Mouse (Mus musculus) yolk sac, embryonic 10.5 days (tissue): ENCODE results near the gene Nsun4.

ENCODE experiments used
- DNase-seq: peaks from one replicate; pipeline ENCODE4 v3.0.0-alpha.2; 2017; ENCODE audit warnings: low spot score

Nsun4 gene

DNA sequence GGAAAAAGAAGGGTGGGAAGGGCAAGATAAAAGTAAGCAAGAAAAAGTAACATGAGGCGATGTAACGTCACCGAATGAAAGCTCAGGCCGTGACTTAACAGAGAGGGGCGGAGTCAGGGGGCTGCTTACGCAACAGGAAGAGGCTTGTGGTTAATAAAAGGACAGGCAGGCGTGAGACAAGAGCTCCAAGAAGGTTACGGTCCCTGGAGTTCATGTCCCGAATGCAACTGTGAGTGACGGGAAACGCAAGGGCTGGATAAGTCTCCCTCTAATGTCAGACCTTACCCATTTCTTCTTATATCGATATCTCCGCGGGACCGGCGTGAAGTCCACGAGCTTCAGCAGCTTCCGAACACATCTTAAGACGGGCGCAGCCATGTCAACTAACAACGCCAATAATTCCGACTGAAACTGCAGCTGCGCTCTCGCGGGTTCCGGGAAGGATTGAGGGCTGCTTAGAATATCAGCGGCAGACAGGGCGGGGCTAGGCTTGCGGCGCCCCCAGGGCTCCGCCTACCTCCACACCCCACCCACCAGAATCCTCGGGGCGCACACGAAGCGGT, at the start of gene Nsun4:
Gene Nsun4 (minus strand): TSS at position 478 of the 563 bp plus-strand sequence.
- DNase-seq, result peak; percentile 94

DNA sequence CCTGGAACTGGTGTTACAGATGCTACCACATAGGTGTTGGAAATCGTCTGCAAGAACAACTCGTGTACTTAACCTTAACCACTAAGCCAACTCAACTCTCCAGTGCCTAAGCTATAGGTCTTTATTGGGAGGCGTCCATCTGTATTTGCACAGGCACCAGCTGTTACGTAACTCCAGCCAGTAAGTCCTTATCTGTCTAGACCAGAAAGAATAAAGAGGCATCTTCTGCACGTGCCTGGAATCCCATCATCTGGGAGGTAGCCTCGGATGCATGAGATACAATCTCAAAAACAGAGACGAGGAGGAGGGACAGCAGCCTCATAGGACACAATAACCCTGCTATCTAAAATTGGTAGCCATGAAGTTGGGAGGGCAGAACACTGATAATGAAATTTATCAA, 47.3 kb upstream of the Nsun4 start:
- DNase-seq, result peak; percentile 40

DNA sequence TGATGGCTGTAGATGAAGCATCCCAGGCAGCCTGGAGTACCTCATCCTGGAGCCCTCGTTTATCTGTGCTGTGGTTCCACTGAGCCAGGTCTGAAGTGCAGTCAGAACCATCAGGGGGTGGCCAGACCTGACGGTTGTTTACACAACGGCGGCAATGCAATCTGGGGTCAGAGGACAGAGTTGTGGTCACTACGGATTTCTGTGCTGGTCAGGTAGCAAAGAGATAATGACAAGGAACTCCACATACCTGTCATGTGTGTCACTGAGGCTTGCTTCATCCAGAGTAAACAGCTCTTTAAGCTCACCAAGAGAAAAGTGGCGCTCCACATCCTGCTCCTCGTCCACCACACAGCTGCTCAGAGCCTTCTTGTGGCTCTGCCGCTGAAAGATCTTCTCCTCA, 43.5 kb upstream of the Nsun4 start:
- DNase-seq, result peak; percentile 88

DNA sequence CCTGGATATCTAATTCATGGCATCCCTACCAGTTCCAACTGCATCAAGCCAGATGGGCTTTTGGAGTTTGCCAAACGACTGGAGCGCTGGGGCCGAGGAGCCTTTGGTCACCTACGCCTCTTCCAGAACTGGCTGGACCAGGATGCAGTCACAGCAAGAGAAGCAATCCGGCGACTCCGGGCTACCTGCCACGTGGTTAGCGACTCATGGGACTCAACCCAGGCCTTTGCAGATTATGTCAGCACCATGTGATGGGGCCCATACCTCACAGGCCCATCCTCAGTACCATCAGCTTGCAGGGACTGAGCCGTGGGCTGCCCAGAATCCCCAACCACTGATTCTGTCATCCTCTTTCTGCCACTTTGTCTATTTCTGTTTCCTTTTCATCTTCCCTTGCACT, 42.6 kb upstream of the Nsun4 start:
- no peak for DNase-seq

DNA sequence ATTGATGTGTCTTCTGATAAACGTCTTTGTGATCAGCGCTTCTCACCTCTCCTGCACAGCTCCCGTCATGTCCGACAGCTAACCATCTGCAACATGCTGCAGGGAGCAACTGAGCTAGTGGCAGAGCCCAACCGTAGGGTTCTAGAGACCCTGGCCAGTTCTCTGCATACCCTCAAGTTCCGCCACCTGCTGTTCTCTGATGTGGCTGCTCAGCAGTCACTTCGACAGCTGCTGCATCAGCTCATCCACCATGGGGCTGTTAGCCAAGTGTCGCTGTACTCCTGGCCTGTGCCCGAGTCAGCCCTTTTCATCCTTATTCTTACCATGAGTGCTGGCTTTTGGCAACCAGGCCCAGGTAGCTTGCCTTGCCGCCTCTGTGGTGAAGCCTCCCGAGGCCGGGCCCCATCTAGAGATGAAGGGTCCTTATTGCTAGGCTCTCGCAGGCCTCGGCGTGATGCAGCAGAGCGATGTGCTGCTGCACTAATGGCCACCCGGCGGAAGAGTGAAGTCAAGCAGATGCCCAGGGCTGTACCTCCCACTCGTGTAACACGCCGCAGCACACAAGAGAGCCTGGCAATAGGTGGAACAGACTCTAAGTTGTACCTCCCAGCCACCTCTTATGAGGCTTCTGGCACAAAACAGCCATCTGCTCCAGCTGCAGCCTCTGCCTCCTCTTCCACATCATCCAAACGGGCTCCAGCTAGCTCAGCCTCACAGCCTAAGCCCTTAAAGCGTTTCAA, 35.0 kb upstream of the Nsun4 start:
- no peak for DNase-seq

DNA sequence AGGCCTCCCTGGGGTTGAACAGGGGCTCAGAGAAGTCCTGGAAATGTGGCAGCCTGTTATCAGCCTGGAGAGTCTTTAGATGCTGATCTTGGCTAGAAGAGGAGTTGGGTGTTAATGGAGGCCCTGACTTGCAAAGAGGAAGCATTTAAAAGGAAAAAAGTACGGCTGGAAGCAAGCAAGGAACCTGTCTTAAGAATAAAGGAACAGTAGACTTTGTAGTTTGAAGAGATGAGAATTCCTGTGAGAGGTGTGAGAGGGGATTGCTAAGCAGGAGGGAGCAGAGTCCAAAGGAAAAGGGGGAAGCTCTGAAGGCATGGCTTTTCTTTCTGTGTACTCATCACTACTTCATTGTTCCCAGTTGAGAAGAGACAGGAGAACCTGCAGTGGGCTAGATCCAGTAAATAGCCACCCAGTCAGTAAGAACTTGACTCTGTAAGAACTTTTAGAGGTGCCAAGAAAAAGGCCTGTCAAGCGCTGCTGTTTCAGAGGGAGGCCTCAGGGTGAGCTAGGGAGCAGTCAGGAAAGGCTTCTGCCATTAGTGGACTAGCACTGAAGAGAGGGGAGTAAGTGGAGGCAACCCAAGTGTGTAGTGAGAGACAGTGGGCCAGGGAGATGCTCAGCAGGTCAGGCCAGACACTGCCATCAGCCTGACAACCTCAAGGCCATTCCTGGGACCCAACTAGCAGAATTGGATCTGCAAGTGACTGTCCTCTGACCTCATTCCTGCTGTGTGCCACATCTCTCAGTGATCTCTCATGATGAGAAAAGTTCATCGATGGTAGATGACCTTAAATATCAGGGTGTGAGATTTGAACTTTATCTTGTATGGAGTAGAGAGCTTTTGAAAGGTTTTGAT, 23.8 kb upstream of the Nsun4 start:
- peak; percentile 64 for DNase-seq

DNA sequence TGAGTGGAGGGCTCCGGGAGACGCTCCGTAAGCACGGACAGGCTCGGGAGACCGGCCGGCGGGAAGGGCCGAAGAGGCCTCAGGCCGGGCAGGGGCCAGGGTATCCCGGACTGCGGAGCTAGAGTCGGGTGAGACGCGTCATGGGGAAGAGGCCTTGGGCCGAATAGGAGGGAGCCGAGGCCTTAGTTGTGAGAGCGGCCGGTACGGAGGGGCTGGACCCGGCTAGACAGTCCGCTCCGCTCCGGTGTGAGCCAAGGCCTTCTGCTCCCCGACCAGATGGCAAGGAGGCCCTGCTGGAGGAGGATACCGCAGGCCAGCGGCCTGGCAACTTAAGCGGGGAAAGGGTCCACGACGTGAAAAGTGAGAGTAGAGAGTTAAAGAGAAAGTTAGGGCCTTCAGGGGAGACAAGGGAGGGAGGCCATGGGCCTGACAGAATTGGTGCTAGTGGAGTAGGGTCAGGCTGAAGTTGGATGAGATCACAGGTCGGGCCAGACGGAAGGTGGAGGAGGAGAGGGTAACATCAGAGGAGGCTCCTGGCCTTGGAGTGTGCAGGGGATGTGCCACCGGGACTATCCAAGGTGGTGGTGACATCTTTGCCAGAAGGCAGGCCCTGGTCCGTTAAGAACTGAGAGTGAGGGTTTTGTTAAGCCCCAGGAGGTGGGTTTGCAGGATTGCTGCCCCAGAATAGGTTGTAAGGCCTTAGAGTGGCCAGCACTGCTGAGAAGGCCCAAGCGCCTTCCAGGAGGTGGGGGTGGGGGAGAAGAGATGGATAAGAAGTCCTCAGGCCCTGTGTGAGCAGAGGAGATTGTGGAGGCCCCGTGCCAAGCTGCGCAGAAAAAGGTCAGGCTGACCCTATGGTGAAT, 22.9 kb upstream of the Nsun4 start:
- DNase-seq, result peak; percentile 67

DNA sequence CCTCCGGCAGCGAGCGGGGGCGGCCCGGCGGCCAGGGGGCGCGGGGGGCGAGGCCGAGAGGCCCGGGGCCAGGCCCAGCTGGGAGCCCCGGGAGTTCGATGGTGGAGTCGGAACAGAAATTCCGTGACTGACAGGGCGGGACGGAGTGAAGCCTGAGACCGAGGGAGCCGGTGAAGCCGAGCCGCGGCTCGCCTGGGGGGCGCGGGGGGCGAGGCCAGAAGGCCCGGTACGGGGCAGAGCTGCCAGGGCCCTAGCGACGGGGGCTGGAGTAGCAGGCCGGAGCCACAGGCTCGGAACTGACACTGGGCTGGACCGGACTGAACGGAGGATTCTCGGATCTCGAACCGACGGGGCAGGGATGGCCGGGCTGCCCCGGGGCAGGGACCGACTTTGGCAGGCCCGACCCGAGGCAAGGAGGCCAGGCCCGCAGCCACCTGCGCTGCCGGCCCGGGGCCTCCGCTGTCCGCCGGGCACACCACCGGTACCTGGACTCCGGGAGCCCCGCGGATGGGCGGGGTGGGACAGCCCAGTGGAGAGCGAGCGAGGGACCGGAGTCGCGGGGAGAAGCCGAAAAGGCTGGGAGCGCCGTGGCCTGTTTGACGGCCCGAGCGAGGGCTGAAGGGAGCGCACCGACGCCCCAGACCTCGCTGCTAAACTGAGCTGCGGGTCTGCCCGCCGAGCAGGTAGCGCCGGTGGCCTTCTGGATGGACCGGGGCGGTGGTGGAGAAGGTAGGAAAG, 22.1 kb upstream of the Nsun4 start:
- peak; percentile 79 for DNase-seq

DNA sequence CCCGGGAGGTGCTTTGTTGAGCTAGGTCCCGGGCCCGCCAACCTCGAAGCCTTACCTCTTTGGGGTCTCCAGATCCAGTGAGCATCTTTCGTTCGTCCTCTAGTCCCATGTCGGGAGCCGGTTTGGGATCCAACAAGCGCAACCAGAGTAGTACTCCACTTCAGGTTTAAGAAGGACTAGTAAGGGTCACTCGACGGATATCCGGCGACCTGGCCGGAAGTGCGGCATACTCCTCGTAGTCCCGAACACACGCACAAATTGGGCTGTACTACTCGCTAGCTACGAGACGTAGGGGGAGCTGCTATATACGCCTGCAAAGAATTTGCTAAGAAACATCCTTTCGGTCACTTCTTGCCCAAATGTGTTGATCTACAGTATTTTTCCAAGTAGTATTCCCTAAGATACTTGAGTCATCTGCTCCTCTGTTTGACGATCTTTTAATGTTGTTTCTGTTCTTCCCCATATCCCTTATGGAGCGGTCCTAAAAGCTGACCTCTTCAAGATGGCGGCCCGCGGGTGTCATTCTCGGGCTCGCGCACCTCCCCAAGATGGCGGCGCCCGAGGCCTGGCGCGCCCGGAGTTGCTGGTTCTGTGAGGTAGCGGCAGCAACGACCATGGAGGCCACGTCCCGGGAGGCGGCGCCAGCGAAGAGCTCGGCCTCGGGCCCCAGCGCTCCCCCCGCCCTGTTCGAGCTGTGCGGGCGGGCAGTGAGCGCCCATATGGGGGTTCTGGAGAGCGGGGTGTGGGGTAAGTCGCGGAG, 21.4 kb upstream of the Nsun4 start, which contains the start of the genes Uqcrh and Lrrc41:
Gene Uqcrh (minus strand): TSS at position 211 of the 760 bp plus-strand sequence.
Gene Lrrc41 (plus strand): TSS at position 409 of the 760 bp plus-strand sequence.
- peak; percentile 94 for DNase-seq

DNA sequence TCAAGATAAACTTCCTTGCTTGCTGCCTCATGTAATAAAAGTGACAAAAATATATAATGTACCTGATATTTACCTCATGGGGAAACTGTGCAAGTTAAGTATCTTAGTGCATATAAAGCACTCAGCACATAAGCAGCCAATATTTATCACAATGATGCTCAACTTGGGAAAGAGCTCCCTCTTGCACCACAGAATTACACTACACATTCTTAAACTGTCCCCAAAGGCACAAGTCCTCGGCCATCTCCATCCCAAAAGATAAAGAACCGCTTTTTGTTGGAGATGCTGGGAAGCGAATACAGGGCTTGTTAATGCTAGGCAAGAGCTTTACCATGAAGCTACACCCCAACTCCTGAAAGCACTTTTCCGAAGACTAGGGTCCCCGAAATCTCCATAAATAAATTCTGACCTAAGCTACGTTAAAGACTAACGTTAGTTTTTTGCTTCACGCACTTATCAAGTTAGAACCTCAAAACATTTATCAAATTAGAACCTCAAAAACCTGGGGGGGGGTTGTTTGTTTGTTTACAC, 20.5 kb upstream of the Nsun4 start:
- peak; percentile 30 for DNase-seq

DNA sequence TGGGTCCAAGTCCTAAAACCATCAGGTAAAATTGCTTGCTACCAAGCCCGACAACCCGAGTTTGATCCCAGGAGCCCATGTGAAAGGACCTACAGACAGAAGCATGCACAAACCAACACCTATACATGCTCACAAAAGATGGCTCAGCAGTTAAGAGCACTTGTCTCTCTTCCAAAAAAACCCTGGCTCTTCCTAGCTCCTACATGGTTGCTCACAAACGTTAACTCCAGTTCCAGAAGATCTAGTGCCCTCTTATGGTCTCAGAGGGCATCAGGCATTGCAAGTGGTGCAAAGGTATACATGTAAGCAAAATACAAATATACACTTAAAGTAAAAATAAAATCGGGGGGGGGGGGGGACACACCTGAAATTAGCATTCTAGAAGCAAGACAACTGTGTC, 19.5 kb upstream of the Nsun4 start:
- no peak for DNase-seq

DNA sequence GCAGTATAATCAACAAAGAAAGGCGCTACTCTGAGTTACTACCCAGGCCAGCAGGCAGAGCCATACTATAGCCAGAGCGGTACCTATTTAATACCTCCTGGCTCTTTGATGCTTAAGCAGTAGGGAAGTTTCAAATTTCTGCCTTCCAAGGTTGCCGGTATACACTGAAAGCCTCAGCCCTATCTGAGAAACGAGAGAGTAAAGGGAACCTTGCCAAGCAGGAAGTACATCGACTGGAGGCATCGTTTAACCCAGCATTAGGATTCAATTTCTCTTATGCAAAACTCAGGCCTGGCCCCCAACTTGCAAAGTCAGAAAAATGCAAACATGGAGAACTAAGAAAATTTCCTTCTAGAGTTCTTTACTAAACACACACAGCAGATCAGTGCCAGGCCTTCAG, 16.4 kb upstream of the Nsun4 start:
- no peak for DNase-seq

DNA sequence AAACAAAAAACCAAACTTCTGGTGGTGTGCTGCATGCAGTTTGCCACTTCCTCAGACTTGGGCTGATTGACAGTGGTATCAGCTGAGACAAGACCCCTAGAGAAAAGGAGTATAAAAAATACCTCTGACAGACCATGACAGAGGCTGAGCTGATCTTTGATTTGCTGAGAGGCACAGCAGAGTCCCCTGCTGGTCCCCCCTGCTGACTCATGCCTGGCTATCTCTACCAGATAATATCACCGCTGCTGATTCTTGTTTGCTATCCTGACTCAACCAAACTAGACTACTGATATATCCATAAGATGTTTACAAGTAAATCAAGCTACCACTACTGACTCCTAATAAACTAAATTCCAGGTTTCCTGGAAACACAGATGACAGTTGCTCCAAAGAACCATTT, 10.2 kb upstream of the Nsun4 start:
- DNase-seq, result no peak

DNA sequence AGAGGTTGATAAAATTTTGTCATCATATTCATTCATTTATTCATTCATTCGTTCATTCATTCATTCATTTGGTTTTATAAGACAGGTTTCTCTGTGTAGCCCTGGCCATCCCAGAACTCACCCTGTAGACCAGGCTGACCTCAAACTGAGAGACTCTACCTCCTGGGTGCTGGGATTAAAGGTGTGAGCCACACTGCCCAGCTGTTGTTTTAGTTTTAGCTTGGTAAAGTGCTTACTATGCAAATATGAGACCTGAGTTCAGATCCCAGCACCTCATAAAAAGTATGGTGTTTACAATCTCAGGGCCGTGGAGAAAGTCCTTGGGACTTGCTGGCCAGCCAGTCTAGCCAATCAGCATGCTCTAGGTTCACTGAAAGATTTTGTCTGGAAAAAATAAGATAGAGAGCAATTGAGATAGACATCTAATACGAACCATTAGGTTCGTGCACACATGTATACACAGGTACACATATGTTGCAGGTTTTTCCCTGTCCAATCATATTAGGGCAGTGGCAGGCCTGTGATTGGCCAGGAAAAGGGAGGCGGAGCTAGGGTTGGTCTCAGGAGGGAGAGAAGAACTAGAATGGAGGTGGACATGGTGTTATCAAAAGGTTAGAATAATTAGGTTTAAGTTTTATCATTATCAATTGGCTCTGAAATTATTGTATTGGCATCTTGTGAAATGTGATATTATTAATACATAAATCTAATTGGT, 5.5 kb upstream of the Nsun4 start:
- DNase-seq, result no peak

DNA sequence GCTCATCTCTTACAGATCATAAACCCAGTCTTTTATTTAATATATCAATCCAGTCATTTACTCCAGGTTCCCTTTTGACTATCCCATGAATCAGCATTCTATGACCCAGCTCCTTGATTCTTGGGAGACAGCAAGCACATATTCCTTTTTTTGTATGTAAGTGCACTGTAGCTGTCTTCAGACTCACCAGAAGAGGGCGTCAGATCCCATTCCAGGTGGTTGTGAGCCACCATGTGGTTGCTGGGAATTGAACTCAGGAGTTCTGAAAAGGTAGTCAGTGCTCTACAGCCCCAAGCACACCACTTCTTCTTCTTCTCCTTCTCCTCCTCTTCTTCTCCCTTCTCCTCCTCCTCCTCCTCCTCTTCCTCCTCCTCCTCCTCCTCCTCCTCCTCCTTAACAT, 3.9 kb upstream of the Nsun4 start:
- DNase-seq, result no peak

DNA sequence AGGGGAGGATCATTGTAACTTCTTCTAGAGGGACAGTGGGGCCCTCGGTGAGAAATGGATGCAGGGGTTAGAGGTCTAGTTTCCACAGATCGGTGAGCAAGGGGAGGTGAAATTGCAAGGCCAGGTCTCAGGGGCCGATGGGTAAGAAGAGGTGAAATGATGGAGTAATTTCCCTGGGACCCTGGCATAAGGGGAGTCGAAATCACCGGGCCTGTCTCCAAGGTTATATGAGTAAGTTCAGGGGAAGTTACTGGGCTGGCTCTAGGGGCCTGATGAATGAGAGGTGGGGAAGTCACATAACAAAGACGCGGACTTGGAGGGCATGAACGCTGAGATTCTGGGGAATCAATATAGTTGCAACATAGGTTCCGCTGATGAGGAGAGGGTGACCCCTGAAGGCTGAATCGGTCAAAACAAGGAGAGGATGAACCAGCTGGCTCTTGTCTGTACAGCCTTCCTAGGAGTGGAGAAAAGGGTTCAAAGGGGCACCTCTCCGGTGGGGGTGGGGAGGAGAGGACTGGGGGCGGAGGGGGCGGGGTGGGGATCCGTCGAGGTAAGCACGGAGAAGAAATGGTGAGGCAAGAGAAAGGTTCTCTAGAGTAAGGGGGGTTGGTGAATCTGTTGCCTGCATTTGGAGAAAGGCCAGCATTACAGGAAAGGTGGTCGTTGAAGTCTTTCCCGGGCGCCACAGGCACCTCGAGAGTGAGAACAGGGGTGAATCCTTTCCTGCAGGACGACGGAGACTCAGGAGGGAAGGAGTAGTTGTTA, 966 bp downstream of the Nsun4 start:
- DNase-seq, result peak; percentile 83

DNA sequence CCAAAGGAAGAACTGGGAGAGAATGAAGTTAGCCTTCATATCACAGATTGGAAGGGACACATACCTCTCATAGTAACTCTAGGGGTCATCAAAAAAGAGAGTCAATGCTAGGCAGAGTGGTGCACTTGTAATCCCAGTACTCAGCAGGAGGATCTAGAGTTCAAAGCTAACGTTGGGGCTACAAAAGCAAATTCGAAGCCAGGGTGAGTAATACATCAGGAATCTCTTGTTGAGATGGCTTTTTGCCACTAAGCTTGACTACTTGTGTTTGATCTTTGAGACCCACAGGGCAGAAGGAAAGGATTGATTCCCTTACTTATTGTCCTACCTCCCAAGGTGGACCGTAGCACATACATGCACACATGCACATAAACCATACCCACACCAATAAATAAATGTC, 4.5 kb downstream of the Nsun4 start:
- no peak for DNase-seq

DNA sequence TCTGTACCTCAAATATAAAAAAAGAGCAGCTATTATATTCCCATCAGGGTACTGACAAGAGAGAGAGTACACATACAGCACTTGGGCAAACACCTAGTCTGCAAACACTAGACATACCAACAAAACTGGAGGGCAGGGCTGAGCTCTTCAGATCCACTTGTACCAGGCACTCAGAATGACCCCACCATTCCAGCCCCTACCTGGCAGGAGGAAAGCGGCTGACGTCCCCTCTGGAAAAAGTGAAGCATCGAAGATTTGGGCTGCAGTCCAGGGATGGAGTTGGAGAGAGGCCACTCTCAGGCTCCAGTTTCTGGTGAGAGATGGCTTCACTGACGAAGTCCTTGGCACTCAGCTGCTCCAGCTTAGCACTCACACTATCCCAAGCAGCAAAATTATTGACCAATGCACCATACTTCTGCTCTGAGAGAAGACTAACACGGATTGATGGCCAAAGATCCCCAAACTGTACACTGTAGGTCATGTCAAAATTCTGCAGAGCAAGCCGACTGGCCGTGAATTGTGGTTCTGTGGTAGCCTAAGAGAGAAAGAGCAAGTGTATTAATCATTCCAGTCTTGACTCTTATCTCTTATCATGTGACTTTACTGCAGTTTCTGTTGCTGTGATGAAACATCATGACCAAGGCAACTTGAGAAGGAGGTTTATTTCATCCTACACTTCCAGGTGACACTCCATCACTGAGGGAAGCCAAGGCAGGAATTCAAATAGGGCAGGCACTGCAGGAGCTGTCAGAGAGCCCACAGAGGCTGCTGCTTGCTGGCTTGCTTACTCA, 5.4 kb downstream of the Nsun4 start:
- DNase-seq, result no peak
